Mouse (Mus musculus) G1E (cell line): ENCODE data around the gene Specc1l. TPM values are rescaled to one million over a fixed set of nuclear protein-coding genes. Genes with fewer than 3 reads are reported as not detected.

ENCODE experiments used
- ATAC-seq: 2 replicates; pipeline ENCODE4 v1.8.0; 2016; ENCODE audit warnings: mild to moderate bottlenecking; ENCODE audit not compliant: insufficient number of reproducible peaks, poor library complexity, low FRiP score, severe bottlenecking; ENCODE audit errors: extremely low read depth
- DNase-seq: peaks from one replicate; pipeline ENCODE4 v3.0.0; 2012; ENCODE audit warnings: low spot score
- H3K27me3 ChIP-seq: 2 replicates; pipeline ENCODE4 v1.6.1; 2012; ENCODE audit warnings: mild to moderate bottlenecking, low read length, inconsistent platforms; ENCODE audit not compliant: insufficient read depth
- H3K36me3 ChIP-seq: replicated peaks from 2 replicates; pipeline ENCODE3; 2012; ENCODE audit warnings: mild to moderate bottlenecking, inconsistent platforms
- H3K4me1 ChIP-seq: 2 replicates; pipeline ENCODE4 v1.6.1; 2012; ENCODE audit warnings: low read depth, low read length, inconsistent platforms, mixed read lengths; ENCODE audit not compliant: insufficient read depth
- H3K4me3 ChIP-seq: 2 replicates; pipeline ENCODE4 v1.5.1; 2012; ENCODE audit warnings: low read depth, mild to moderate bottlenecking, inconsistent platforms, low read length, moderate library complexity, mixed read lengths
- H3K9me3 ChIP-seq: replicated peaks from 2 replicates; pipeline ENCODE4 v1.6.1; 2012; ENCODE audit warnings: inconsistent platforms
- CTCF ChIP-seq: IDR thresholded peaks from 2 replicates; pipeline ENCODE4 v1.5.1; 2012; ENCODE audit warnings: low read depth, low read length, inconsistent platforms, mixed read lengths
- GATA1 ChIP-seq: IDR thresholded peaks from 2 replicates; pipeline ENCODE4 v1.6.1; 2012; ENCODE audit warnings: borderline replicate concordance, low read length, inconsistent platforms, mixed read lengths
- GATA2 ChIP-seq: IDR thresholded peaks from 2 replicates; pipeline ENCODE4 v1.6.1; 2012; ENCODE audit warnings: low read depth, low read length, inconsistent platforms, borderline replicate concordance
- POLR2AphosphoS5 ChIP-seq: IDR thresholded peaks from 2 replicates; pipeline ENCODE4 v1.6.1; 2012; ENCODE audit warnings: low read depth, low read length, inconsistent platforms; ENCODE audit not compliant: insufficient replicate concordance
- TAL1 ChIP-seq: conservative IDR thresholded peaks from 2 replicates; pipeline ENCODE4 v1.6.1; 2012; ENCODE audit warnings: low read depth, low read length, inconsistent platforms, mixed read lengths
- polyA plus RNA-seq: library from polyadenylated mRNA; stranded (reverse); fragments of >175 nt; gene quantifications from 2 replicates; pipeline ENCODE4 v1.2.3, GENCODE M21; 2012
- total RNA-seq, 2 experiments: library from RNA; stranded (forward) in 1 of 2; stranded (reverse) in 1 of 2; fragments of 200-1000 nt in 1 of 2; fragments of >200 nt in 1 of 2; fragmentation: Nextera tagmentation in 1 of 2; gene quantifications; 2 replicates each; pipeline ENCODE4 v1.2.3; 2014 to 2017

The Specc1l gene
- total and polyA plus RNA-seq, 3 experiments: 6.6 to 31.1 (median 24.2) TPM

GRCm38 (mm10) chr10:75191647-75192046, 20.2 kb upstream of the Specc1l start:
- peak; percentile 18; the same call in 1 of the 2 replicates for TF ChIP-seq CTCF
- TF ChIP-seq GATA1: no peak
- no peaks in the 10 kb centered on the region for H3K4me1 ChIP-seq
- no peaks in the 10 kb centered on the region for H3K27me3 ChIP-seq
- no peaks in the 10 kb centered on the region for H3K36me3 ChIP-seq
- ATAC-seq: no peak
- H3K9me3 ChIP-seq: peaks cover 2% of the 10 kb centered on the region; the same call in 1 of the 2 replicates
- H3K4me3 ChIP-seq: no peak overlapping the region
- DNase-seq: no peak

- TF ChIP-seq CTCF: no peak
- TF ChIP-seq GATA1: no peak
- no peak for TF ChIP-seq TAL1
- TF ChIP-seq GATA2: no peak
- no peak for TF ChIP-seq POLR2AphosphoS5
- Histone ChIP-seq H3K4me3 (no peak overlapping the region), H3K27me3 (peaks cover 3% of the 10 kb centered on the region; the same call in 1 of the 2 replicates), H3K36me3 (no peaks in the 10 kb centered on the region), H3K9me3 (peaks cover 2% of the 10 kb centered on the region; the same call in 1 of the 2 replicates), H3K4me1 (no peaks in the 10 kb centered on the region)
- DNase-seq: no peak
- ATAC-seq: no peak
Observed at GRCm38 (mm10) chr10:75197817-75198216, 14.1 kb upstream of the Specc1l start.

- Histone ChIP-seq H3K9me3 (no peaks in the 10 kb centered on the region), H3K36me3 (no peaks in the 10 kb centered on the region), H3K4me1 (no peaks in the 10 kb centered on the region), H3K4me3 (no peak overlapping the region), H3K27me3 (peaks cover 5% of the 10 kb centered on the region; the same call in 1 of the 2 replicates)
- TF ChIP-seq CTCF (no peak), POLR2AphosphoS5 (no peak), TAL1 (no peak), GATA2 (no peak), GATA1 (no peak)
- DNase-seq (no peak), ATAC-seq (no peak)
Observed at GRCm38 (mm10) chr10:75200733-75201132, 11.1 kb upstream of the Specc1l start.

- no peak for TF ChIP-seq TAL1
- no peak for TF ChIP-seq GATA1
- no peak for TF ChIP-seq GATA2
- no peak for TF ChIP-seq POLR2AphosphoS5
- TF ChIP-seq CTCF: no peak
- ATAC-seq (no peak), DNase-seq (no peak)
- no peak overlapping the region for H3K4me3 ChIP-seq
- no peaks in the 10 kb centered on the region for H3K36me3 ChIP-seq
- H3K27me3 ChIP-seq: peaks cover 5% of the 10 kb centered on the region; the same call in 1 of the 2 replicates
- H3K9me3 ChIP-seq: no peaks in the 10 kb centered on the region
- H3K4me1 ChIP-seq: peaks cover under 1% of the 10 kb centered on the region
Observed at GRCm38 (mm10) chr10:75206192-75206591, 5.7 kb upstream of the Specc1l start.

- no peak for ATAC-seq
- DNase-seq: no peak
- Histone ChIP-seq H3K9me3 (no peaks in the 10 kb centered on the region), H3K27me3 (peaks cover 3% of the 10 kb centered on the region; the same call in 1 of the 2 replicates), H3K36me3 (peaks cover 3% of the 10 kb centered on the region), H3K4me3 (no peak overlapping the region), H3K4me1 (peaks cover 14% of the 10 kb centered on the region)
- TF ChIP-seq CTCF (no peak), GATA1 (no peak)
Observed at GRCm38 (mm10) chr10:75210841-75211240, 1.0 kb upstream of the Specc1l start.

- TF ChIP-seq POLR2AphosphoS5 (no peak), TAL1 (no peak), GATA2 (no peak), GATA1 (no peak), CTCF (no peak)
- no peak for DNase-seq
- Histone ChIP-seq H3K36me3 (peaks cover 3% of the 10 kb centered on the region), H3K4me1 (peaks cover 14% of the 10 kb centered on the region), H3K9me3 (no peaks in the 10 kb centered on the region), H3K4me3 (peak overlapping the region; percentile 85; the same call in 1 of the 2 replicates), H3K27me3 (no peaks in the 10 kb centered on the region)
- ATAC-seq: no peak
Observed at GRCm38 (mm10) chr10:75212981-75213380, 1.1 kb downstream of the Specc1l start.

GRCm38 (mm10) chr10:75220722-75221121, 8.8 kb downstream of the Specc1l start:
- no peak overlapping the region for H3K4me3 ChIP-seq
- peaks cover 16% of the 10 kb centered on the region for H3K36me3 ChIP-seq
- H3K9me3 ChIP-seq: no peaks in the 10 kb centered on the region
- H3K27me3 ChIP-seq: no peaks in the 10 kb centered on the region
- no peak for DNase-seq
- no peak for TF ChIP-seq POLR2AphosphoS5
- no peak for ATAC-seq
- H3K4me1 ChIP-seq: peaks cover 15% of the 10 kb centered on the region
